Mouse (Mus musculus): ENCODE results near the gene Rnf114. TPM values are rescaled to one million over a fixed set of nuclear protein-coding genes. Genes with fewer than 3 reads are reported as not detected.

The Rnf114 gene
- polyA plus RNA-seq, 1 experiment from 2014 or later: 135 TPM

DNA sequence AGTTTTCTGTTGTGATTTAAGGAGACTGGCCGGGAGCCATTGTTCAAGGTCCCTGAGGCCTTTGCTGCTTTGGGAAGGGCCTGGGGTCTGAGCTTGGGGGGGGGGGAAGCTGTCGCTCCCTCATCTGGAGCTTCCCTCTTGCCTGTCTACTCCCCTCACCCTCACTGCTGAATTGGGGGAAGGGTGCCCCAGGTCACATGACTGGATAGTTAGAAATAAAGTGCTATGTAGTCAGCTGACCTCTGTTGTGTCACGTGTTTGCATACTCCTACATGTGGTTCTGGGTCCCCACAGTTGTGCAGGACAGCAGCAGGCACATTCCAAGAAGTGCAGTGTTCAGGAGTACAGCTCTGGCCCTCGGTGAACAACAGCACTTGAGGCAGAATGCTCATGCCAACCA lies 15.7 kb upstream of the Rnf114 start:
- Histone ChIP-seq H3K4me2 (replicated peaks) (no peak overlapping the region), H3K36me3 (peaks cover 54% of the 10 kb centered on the region), H3K9me3 (no peaks in the 10 kb centered on the region), H3K27ac (replicated peaks) (peak overlapping the region; percentile 64), H3K27me3 (no peaks in the 10 kb centered on the region), H3K9ac (replicated peaks) (no peak overlapping the region; the same call in 1 of the 2 replicates), H3K4me3 (no peak overlapping the region), H3K4me1 (peaks cover 14% of the 10 kb centered on the region)
- ATAC-seq (ENCODE audit: low FRiP score, low read depth): no peak
- 81% methylated on average over 4 of the region's 4 CpGs for WGBS

DNA sequence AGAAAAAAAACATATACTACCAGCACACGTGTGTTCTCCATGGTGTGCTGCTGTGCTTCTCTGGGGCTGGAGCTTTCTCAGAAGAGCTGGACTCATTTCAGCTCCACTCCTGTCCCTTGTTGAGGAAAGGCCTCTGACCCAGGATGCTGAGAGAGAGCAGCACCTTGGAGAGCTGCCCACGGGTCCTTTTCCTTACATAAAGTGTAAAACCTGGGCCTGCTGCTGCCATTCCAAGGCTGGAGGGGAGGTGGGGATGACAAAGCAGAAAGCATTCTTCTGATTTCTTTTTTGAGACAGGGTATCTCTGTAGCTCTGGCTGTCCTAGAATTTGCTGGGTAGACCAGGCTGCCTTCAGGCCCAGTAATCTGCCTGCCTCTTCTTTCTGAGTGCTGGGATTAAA lies 14.3 kb upstream of the Rnf114 start:
- Histone ChIP-seq H3K4me3 (no peak overlapping the region), H3K36me3 (peaks cover 53% of the 10 kb centered on the region), H3K27ac (replicated peaks) (no peak overlapping the region), H3K9me3 (no peaks in the 10 kb centered on the region), H3K4me1 (peaks cover 14% of the 10 kb centered on the region), H3K9ac (replicated peaks) (no peak overlapping the region), H3K4me2 (replicated peaks) (no peak overlapping the region), H3K27me3 (no peaks in the 10 kb centered on the region)
- WGBS: 57% methylated on average over 2 of the region's 2 CpGs
- no peak for ATAC-seq (ENCODE audit: low FRiP score, low read depth)

DNA sequence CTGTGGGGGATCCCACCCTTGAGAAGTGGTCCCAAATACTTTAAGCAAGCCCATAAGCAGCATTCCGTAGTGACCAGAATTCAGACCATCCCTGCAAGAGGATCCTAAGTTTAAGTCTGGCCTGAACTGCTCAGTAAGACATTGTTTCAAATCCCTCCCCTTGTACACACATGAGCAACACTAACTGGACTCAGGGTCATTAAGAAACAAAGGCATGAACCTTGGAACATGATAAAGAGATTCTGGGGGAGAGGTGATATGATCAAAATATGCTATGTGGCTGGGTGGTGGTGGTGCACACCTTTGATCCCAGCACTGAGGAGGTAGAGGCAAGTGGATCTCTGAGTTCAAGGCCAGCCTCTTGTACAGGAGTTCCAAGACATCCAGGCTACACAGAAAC lies 12.9 kb upstream of the Rnf114 start:
- Histone ChIP-seq H3K9me3 (no peaks in the 10 kb centered on the region), H3K4me3 (no peak overlapping the region), H3K27ac (replicated peaks) (no peak overlapping the region), H3K4me1 (peaks cover 14% of the 10 kb centered on the region), H3K4me2 (replicated peaks) (no peak overlapping the region), H3K9ac (replicated peaks) (no peak overlapping the region), H3K27me3 (no peaks in the 10 kb centered on the region), H3K36me3 (peaks cover 53% of the 10 kb centered on the region)
- ATAC-seq (ENCODE audit: low FRiP score, low read depth): no peak
- WGBS: 91% methylated on average over 1 of the region's 1 CpGs

DNA sequence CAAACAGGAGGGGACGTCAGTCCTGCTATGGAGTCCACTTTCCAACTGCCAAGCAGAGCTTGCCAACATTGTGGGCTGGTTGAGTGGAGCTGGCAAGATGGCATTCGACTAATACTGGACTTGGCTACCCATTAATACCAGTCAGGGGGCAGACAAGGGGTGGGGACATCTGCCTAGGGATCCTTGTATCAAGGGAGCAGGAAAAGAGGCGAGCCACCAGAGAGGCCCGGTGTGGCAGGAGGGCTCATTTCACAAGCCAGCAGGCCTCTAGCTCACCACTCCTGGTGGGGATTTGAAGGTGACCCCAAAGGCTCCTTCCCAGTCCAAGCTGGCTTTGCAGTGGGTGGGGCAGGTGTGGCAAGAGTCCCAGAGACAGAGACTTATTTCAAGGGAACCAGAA lies 9.8 kb upstream of the Rnf114 start:
- ATAC-seq (ENCODE audit: low FRiP score, low read depth): no peak
- no peak overlapping the region for H3K4me3 ChIP-seq

DNA sequence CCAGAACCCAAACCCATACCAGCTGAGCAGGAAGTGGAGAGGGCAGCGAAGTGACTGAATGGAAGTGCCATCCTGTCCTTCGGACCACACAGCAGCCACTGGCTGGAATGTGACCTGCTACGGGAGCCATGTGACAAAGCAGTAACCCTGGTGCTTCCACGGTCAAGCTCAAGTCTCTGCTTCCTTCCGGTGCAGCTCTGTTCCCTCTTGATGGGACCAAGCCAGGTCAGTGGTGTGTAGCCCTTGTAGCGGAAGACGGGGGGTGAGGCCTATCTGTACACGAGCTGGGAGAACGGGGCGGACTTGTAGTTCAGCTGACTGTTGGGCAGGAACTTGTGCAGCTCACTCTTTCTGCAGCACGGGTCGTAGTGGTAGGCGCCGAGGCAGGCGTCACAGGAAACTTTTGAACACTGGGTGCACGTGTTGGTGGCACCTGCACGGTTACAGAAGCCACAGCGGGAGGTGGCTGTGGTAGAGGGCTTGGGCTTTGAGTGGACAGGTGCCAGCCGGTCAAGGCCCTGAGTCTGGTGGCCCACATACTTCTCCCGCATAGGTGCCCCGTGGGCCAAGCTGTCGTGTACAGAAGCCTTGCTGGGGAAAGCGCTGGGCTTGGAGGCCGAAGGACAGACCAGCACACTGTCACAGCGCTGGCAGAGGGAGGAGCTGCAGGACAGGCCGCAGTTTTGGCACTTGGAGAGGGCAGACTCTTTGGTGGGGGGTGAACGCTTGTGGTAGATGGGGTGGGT lies 9.2 kb upstream of the Rnf114 start:
- Histone ChIP-seq H3K9me3 (no peaks in the 10 kb centered on the region), H3K4me3 (no peak overlapping the region), H3K27ac (replicated peaks) (no peak overlapping the region), H3K4me2 (replicated peaks) (no peak overlapping the region), H3K4me1 (no peaks in the 10 kb centered on the region), H3K36me3 (peaks cover 47% of the 10 kb centered on the region), H3K27me3 (no peaks in the 10 kb centered on the region), H3K9ac (replicated peaks) (no peak overlapping the region)
- no peak for ATAC-seq (ENCODE audit: low FRiP score, low read depth)
- 96% methylated on average over 27 of the region's 27 CpGs for WGBS

More for the DNA sequence above, 9.8 kb upstream of the Rnf114 start:
- no peak overlapping the region for H3K27ac ChIP-seq (replicated peaks)
- WGBS: 95% methylated on average over 4 of the region's 4 CpGs
- no peaks in the 10 kb centered on the region for H3K9me3 ChIP-seq
- H3K9ac ChIP-seq (replicated peaks): no peak overlapping the region
- H3K36me3 ChIP-seq: peaks cover 47% of the 10 kb centered on the region
- no peak overlapping the region for H3K4me2 ChIP-seq (replicated peaks)
- no peaks in the 10 kb centered on the region for H3K4me1 ChIP-seq
- no peaks in the 10 kb centered on the region for H3K27me3 ChIP-seq

DNA sequence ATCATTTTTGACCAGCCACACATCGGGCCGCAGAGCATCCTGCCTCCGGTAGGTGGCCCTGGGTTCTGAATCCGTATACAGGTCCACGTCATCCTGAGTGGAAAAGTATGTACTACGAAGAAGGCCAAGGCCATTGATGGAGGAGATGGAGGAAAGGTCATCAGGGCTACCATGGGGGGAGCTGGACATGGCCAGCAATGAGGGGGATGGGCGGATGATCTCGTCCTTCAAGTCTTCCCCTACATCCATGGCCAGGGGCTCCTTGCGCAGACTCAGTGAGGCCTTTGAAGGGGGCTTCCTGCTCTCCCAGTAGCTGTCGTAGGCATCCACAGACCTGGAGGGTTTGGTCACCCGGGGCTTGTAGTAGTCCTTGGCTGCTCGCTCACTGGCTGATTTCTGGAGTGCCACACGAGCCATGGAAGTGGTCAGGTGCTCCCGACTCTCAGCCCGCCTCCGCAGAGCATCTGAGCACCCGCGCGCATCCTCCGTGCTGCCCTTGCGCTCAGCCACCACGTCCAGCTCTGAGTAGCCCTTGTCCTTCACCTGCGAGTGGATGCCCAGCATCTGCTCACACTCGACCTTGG lies 8.5 kb upstream of the Rnf114 start:
- no peaks in the 10 kb centered on the region for H3K9me3 ChIP-seq
- WGBS: 94% methylated on average over 24 of the region's 24 CpGs
- no peak overlapping the region for H3K27ac ChIP-seq (replicated peaks)
- no peak overlapping the region for H3K4me2 ChIP-seq (replicated peaks)
- H3K4me3 ChIP-seq: no peak overlapping the region
- no peaks in the 10 kb centered on the region for H3K4me1 ChIP-seq
- ATAC-seq (ENCODE audit: low FRiP score, low read depth): no peak
- no peaks in the 10 kb centered on the region for H3K27me3 ChIP-seq
- H3K36me3 ChIP-seq: peaks cover 51% of the 10 kb centered on the region
- H3K9ac ChIP-seq (replicated peaks): no peak overlapping the region

DNA sequence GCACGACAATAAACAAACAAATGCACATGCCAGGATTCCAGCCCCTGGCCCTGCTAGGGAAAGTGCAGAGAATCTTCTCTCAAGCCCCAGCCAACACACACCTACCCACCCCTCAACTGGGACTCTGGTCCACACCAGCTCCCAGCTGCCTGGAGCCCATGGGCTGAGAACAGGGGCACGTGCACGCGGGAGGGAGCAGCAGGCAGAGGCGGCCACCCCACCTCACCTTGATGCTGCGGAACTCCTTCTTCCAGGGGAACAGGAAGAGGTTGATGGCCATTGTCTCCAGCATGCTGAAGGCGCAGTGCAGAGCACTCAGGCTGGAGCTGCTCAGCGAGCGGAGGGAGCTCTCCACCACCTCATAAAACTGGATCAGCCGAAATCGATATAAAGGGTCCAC lies 7.5 kb upstream of the Rnf114 start:
- Histone ChIP-seq H3K4me1 (no peaks in the 10 kb centered on the region), H3K9me3 (no peaks in the 10 kb centered on the region), H3K4me3 (no peak overlapping the region), H3K27ac (replicated peaks) (no peak overlapping the region), H3K36me3 (peaks cover 51% of the 10 kb centered on the region), H3K27me3 (no peaks in the 10 kb centered on the region), H3K9ac (replicated peaks) (no peak overlapping the region), H3K4me2 (replicated peaks) (no peak overlapping the region)
- 96% methylated on average over 11 of the region's 11 CpGs for WGBS
- ATAC-seq (ENCODE audit: low FRiP score, low read depth): no peak

DNA sequence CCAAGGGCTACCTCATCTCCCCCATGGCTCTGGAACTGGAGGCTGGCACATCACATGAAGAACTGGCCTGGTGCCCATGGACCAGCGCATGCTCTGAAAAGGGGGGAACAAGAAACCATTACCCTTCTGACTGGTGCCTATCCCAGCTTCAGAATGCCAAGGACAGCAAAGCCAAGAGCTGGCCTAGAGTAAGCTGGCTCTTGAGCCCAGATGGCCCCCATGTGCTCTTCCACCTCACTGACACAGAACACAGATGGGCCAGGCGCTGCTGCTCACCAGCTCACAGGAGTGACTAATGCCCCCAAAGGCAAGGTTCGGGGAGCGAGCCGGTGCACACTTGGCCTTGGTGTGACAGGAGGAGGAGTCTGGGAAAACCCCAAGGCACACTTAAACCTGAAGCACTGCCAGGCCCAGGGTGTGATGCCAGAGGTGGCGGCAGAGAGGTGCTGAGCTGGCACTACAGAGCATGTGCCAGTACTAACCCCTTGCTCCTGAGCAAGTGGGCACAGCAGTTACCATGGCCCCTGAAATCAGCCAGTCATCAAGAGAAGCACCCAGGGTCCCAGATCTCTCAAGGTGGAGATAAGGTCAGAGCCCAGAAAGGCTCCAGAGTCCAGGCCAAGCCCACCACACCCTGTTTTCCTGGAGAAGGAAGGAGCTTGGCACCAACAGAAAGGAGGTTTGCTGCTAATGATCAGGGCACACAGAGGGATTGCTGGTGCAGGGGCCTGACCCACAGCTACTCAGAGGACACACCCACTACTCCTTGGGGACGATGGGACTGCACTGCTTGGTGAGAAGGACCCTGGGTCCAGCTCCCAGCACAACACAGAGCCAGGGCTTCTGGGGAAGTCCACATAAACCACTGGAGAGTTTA lies 6.7 kb upstream of the Rnf114 start:
- no peak overlapping the region for H3K9ac ChIP-seq (replicated peaks)
- peaks cover 45% of the 10 kb centered on the region for H3K36me3 ChIP-seq
- no peaks in the 10 kb centered on the region for H3K27me3 ChIP-seq
- 92% methylated on average over 7 of the region's 7 CpGs for WGBS
- H3K4me3 ChIP-seq: no peak overlapping the region
- H3K4me2 ChIP-seq (replicated peaks): no peak overlapping the region
- H3K4me1 ChIP-seq: peaks cover 2% of the 10 kb centered on the region
- H3K27ac ChIP-seq (replicated peaks): no peak overlapping the region
- ATAC-seq (ENCODE audit: low FRiP score, low read depth): no peak
- no peaks in the 10 kb centered on the region for H3K9me3 ChIP-seq

DNA sequence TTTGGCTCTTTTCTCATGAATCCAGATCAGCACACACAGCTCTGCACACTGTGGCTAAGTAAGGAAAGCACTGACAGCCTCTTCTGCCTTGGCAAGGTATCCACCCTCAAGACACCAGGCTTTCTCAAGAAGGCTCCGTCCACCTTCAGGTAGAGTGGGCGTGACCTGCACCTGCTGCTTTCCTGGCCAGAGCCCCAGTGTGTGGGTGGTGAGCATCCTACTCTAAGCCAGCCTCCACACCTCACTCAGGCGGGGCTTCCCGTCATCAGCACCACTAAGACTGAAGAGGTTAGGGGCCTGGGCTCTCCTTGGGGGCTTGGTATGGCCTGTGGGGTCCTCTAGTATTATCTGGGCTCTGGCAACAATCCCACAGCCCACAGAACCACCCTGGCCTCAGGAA lies 5.9 kb upstream of the Rnf114 start:
- no peaks in the 10 kb centered on the region for H3K27me3 ChIP-seq
- no peak for ATAC-seq (ENCODE audit: low FRiP score, low read depth)
- no peak overlapping the region for H3K4me3 ChIP-seq
- no peak overlapping the region for H3K4me2 ChIP-seq (replicated peaks)
- H3K9ac ChIP-seq (replicated peaks): no peak overlapping the region
- H3K4me1 ChIP-seq: peaks cover 10% of the 10 kb centered on the region
- H3K36me3 ChIP-seq: peaks cover 42% of the 10 kb centered on the region
- 92% methylated on average over 4 of the region's 4 CpGs for WGBS
- no peak overlapping the region for H3K27ac ChIP-seq (replicated peaks)
- no peaks in the 10 kb centered on the region for H3K9me3 ChIP-seq

DNA sequence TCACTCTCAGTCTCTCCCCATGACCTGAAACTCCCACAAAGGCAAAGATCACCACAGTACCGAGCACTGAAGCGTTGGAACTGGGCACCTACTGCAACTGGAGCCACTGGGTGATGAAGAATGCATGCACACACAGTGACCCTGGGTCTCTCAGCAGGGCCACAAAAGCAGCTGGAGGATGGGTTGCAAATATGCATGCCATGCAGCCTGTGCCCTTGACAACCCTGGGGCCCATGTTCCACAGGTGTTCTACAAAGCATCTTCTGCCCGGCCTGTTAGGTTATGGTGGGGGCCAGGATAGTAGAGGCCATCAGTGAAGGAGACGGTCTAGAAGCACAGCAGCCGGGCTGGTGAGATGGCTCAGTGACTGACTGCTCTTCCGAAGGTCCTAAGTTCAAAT lies 4.9 kb upstream of the Rnf114 start:
- no peak overlapping the region; the same call in 1 of the 2 replicates for H3K9ac ChIP-seq (replicated peaks)
- 95% methylated on average over 6 of the region's 6 CpGs for WGBS
- no peaks in the 10 kb centered on the region for H3K9me3 ChIP-seq
- ATAC-seq (ENCODE audit: low FRiP score, low read depth): no peak
- H3K4me1 ChIP-seq: peaks cover 16% of the 10 kb centered on the region
- H3K27me3 ChIP-seq: no peaks in the 10 kb centered on the region
- no peak overlapping the region for H3K4me2 ChIP-seq (replicated peaks)
- no peak overlapping the region for H3K4me3 ChIP-seq
- H3K27ac ChIP-seq (replicated peaks): no peak overlapping the region
- H3K36me3 ChIP-seq: peaks cover 36% of the 10 kb centered on the region

DNA sequence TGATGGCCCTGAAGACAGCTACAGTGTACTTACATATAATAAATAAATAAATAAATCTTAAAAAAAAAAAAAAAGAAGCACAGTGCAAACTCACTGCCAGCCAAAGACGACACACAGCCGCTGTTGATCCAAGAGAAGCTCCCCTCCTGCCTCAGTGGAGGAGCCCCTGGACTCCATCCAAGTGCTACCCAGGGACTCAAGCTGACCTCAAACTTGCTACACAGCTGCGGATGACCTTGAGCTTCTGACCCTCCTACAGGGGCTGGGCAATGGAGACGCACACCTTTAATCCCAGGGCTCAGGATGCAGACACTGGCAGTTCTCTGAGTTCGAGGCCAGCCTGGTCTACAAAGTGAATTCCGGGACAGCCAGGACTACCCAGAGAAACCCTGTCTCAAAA lies 4.5 kb upstream of the Rnf114 start:
- Histone ChIP-seq H3K9ac (replicated peaks) (no peak overlapping the region), H3K4me3 (no peak overlapping the region), H3K9me3 (no peaks in the 10 kb centered on the region), H3K27ac (replicated peaks) (no peak overlapping the region), H3K36me3 (peaks cover 31% of the 10 kb centered on the region), H3K27me3 (no peaks in the 10 kb centered on the region), H3K4me1 (peaks cover 16% of the 10 kb centered on the region), H3K4me2 (replicated peaks) (no peak overlapping the region)
- no peak for ATAC-seq (ENCODE audit: low FRiP score, low read depth)
- WGBS: 88% methylated on average over 6 of the region's 6 CpGs
